Mouse (Mus musculus): ENCODE measurements at regions not wholly inside any gene's neighbourhood (a gene's known extent, or its start where the extent isn't known, plus 50 kb on each side); places are given as distances from the start of the nearest gene placed in this dataset.

DNA sequence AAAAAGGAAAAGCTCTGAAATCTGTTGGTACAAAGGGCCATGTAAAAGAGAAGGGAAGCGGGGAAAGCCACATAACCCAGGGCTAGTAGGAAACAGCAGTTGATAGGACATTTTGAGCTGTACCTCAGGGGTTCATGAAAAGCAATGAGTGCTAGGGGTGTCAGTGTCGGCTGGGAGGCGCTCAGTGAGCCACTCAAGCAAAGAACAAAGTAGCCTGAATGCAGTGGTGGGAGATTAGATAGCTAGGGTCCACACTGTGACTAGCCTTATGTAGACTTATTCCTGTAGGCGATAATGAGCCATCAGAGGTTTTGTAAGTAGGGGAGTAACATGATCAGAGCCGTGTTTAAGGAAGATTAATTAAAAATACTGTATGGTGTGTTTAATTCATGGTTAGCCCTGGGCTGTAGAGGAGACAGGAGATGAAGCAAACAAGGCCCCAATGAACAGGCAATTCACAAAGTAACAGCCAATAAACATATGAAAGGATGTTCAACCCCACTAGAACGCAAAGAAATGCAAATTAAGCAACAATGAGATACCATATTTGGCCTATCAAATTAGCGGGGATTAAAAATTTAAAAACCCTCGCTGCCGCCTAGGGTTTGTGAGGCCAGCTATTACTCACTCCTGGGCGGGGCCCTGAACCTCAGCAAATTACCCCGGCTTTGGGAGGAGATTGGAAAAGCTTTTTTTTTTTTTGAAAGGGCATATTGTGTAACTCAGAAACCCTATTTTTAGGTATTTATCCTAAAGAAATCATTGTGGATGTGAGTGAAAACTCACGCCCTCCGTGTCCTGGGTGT is 85.1 kb upstream of the Pja1 start:
- ATAC-seq (replicated peaks; ENCODE audit: insufficient number of reproducible peaks, low FRiP score, low TSS enrichment, poor library complexity, severe bottlenecking): no peak

DNA sequence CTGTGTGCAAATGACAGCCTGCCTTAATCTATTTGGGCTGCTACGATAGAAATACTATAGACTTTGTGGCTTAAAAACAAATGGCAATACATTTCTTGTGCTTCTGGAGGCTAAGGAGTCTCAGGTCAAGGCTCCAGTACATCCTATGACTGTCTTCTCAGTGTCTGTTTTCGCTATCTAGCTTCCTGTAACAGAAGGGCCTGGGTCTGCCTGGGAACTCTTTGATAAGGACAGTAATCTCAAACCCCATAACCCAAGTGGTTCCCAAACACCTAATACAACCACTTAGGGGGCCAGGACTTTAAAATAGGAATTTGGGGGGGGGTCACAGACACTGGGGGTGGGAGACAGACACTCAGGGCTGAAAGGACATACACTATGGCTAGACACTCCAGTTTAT is 81.7 kb upstream of the Pja1 start:
- no peak for ATAC-seq (replicated peaks; ENCODE audit: insufficient number of reproducible peaks, low FRiP score, low TSS enrichment, poor library complexity, severe bottlenecking)

DNA sequence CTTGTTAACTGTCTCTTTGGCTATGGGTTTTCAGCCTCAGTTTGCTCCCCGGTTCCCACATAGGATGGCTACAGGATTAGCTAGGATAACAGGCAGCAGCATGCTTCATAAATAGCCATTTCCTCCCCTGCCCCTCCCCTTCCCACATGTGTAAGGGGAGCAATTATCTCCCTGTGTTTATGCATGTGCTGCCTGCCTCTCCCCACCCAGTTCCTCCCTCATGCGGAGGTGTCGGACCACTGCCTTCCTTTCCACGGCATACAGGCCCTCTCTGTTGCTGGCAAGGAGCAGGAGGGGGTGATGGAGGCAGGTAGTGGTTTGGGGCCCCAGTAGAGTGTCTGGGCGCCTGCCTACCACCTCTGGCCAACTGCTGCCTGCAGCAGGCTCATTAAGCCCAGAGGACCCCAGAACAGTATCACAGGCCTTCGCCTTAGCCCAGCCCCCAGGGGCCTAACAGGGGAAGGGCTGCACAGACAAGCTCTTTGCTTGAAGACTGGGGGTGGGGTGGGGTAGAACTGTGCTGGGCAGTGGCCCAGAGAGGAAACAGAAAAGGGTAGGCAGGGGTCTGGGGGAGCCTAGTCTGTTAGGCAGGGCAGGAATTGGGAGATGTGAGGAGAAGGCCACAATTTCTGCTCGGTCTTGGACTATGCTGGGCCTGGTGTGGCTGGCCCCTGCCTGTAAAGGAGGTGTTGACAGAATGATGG is 79.1 kb upstream of the Pja1 start:
- no peak for ATAC-seq (replicated peaks; ENCODE audit: insufficient number of reproducible peaks, low FRiP score, low TSS enrichment, poor library complexity, severe bottlenecking)

DNA sequence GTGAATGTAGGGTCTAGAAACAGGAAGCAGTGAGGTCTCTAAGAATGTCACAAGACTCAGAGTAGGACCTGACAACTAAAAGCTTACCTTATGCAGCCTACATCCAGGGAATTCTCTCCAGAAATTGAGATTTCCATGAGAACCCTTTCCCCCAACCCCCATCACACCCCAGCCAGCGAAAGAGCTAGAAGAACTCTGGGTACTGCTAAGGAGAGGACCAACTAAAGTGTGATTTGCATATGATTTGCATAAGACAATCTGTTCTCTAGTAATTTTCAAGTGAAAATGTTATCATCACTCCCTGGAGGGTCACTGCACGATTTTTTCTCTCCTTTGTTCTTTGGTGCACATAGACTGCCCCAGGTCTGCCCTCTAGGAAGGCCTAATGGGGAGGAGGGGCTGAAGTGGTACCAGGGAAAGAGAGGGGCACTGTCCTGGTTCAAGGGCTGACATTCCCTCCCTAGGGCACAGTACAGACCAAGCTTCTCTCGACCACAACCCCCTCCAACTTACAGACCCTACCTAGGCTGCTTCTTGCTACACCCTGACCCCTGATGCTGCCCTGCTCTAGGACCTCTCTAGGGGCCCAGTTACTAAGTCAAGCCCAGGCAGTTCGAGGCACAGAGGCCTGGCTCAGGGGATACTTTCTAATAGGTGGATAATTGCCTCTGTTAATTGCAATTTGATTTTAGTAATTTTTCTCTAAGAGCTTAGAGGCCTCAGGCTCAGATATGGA is 77.4 kb upstream of the Pja1 start:
- ATAC-seq (replicated peaks; ENCODE audit: insufficient number of reproducible peaks, low FRiP score, low TSS enrichment, poor library complexity, severe bottlenecking): no peak

DNA sequence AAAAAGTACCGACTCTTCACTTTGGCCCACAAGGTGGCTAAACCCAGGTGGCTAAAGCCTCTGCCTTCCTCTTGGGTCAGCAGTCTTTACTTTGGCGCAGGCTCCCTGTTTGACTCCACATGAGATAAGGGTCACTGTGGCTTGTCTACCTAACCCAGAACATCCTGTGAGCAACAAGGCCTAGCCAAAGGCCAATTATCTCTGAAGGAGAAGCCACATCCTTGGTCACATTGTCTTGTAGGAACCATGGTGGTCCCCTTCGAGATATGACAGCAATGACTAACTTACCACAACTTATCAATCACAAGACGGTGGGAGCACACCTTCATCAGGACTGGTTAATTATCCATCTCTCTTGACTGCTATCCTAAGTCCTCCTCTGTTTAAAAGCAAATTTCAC is 73.3 kb upstream of the Pja1 start:
- ATAC-seq (replicated peaks; ENCODE audit: insufficient number of reproducible peaks, low FRiP score, low TSS enrichment, poor library complexity, severe bottlenecking): no peak

DNA sequence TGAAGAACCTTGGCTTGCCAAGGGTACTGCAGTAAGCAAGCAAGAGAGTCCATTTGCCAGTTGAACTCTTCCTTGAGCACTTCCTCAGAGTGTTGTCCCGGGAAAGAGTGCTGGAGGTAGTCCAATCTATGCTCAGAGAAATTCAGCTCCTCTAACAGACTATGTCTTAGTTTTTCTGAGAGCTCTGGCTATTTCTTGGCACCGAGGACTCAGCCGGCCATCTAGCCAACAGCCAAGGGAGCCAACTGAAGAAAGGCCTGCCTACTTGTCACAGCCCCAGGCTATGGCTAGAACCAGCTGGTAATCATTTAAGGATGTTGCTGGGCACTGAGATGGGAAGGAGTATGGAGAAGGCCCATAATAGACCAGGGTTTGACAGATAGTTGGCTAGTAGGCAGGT is 70.8 kb upstream of the Pja1 start:
- ATAC-seq (replicated peaks; ENCODE audit: insufficient number of reproducible peaks, low FRiP score, low TSS enrichment, poor library complexity, severe bottlenecking): no peak

DNA sequence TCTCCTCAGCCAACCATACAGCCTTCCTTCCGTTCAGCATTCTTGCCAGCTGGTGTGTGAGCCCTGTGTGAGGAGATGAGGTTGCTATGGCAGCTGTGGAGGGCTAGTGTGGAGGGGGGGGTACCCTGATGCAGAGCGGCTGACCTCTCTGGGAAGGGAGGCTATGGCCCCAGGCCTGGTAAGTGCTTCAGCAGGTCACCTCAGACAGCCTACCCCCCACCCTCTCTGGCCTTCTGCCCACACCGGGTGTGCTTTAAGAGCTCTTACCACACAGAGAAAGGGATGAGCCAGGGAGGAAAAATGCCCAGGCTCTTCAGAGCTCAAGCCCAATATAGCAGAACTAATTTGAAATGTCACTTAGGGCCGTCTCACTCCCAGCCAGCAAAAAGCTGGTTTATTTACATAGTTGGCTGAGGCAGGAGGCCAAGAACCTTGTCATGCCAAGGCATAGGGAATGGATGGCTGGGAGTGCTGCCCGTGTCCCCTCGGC is 69.1 kb upstream of the Pja1 start:
- ATAC-seq (replicated peaks; ENCODE audit: insufficient number of reproducible peaks, low FRiP score, low TSS enrichment, poor library complexity, severe bottlenecking): no peak

DNA sequence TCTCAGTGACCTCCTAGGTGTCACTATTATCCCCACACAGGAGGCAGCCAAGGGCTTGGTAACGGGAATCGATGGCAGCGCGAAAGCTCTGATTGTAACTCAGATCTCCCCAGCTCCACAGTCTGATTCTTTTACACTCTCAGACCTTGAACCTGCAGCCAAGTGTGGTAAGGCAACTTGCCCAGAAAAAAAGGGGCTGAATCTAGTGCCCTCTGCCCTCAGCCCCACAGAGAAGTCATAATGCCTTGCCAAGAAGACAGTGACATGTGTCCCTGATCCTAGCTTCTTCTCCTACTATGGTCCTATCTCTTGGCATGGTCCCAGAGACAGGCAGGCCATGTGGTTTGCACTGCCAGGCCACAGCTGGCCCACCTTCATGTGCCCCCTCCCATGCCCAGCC is 68.6 kb upstream of the Pja1 start:
- no peak for ATAC-seq (replicated peaks; ENCODE audit: insufficient number of reproducible peaks, low FRiP score, low TSS enrichment, poor library complexity, severe bottlenecking)

DNA sequence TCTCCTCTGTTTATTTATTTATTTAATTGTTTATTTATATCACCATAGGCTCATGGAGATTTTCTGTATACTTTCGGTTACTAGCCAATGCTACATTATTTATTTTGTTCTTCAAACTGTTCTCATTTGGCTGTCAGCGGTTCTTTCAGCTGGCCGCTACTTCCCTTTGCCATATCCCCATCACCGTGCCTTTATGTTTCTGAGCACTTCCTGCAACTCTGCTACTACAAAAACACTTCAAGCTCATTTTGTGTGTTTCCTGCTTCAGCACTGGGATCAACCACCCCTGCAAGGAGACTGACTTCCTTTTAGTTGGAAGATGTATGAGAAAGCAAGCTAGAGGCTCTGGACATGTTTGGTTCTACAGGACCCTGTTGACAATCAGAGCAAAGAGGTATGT is 66.7 kb upstream of the Pja1 start:
- no peak for ATAC-seq (replicated peaks; ENCODE audit: insufficient number of reproducible peaks, low FRiP score, low TSS enrichment, poor library complexity, severe bottlenecking)

DNA sequence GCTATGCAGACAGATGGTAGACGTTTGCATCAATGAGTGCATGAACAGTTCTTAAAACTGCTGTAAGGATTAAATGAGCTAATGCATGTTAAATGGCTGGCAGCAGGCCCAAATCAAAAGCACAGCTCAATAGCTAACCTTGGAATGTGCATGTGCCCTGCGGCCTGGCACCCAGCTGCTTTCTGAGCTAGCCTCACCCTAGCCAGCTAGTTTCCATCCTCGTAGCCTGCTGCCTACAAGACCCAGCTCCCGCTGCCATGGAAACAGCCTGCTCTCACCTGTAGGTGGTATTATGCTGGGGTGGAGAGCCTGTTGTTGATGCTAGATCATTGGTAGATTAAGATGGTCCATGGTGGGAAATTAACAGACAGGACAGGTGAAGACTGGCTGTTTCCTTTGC is 63.8 kb upstream of the Pja1 start:
- ATAC-seq (replicated peaks; ENCODE audit: insufficient number of reproducible peaks, low FRiP score, low TSS enrichment, poor library complexity, severe bottlenecking): no peak

DNA sequence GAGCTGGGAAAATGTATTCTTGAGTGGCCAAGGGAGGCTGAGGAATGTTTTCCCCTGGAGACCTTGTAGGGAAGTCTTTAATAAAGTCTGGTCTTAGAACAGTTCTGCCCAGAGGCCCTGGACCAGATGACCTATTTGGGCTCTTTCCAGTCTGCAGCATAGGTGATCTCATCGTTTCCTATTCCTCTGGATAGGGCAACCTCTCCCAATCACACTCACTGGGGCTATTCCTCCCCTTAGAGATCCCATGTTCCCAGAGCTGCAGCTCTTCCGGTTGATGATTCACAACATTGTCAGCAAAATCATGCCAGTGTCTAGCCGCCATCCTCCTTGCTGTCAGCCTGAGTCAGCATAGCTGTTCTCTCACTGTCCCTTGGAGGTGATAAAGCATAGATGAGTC is 60.1 kb upstream of the Pja1 start:
- ATAC-seq (replicated peaks; ENCODE audit: insufficient number of reproducible peaks, low FRiP score, low TSS enrichment, poor library complexity, severe bottlenecking): no peak

DNA sequence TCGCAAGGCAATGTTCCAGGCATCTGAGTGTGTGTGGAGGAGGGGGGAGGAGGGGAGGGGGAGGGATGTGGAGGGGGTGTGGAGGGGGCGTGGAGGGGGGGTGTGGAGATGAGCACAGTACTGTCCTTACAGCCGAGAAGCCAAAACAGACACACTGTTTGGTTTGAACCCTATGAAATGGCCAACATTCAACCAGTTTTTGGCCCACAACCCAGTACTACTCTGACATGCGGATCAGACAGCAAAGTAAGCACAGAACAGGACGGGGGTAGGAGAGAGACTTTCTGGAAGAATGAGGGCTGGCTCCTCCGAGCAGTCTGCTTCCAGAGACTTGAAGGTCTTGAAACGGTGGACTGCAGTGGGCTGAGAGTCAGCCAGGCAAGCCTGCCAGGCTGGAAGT is 59.4 kb upstream of the Pja1 start:
- no peak for ATAC-seq (replicated peaks; ENCODE audit: insufficient number of reproducible peaks, low FRiP score, low TSS enrichment, poor library complexity, severe bottlenecking)

DNA sequence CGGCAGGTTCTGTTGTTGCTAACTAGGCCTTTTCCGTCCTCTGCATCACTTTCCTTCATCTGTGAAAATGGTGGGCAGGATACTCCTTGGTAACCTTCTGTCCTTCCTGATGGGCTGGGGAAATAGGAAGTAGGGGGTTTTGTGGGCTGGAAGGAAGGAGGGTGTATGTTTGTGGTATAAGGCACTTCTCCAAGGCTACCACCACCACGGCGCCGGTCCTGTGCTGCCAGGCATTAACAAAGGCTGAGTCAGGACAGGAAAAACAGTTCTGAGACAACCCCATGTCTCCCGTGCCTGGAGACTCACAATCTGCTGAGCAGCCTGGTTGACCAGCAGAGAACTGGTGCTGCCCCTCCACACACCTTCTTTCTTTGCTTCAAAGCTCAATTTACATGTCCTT is 52.2 kb upstream of the Pja1 start:
- ATAC-seq (replicated peaks; ENCODE audit: insufficient number of reproducible peaks, low FRiP score, low TSS enrichment, poor library complexity, severe bottlenecking): no peak

DNA sequence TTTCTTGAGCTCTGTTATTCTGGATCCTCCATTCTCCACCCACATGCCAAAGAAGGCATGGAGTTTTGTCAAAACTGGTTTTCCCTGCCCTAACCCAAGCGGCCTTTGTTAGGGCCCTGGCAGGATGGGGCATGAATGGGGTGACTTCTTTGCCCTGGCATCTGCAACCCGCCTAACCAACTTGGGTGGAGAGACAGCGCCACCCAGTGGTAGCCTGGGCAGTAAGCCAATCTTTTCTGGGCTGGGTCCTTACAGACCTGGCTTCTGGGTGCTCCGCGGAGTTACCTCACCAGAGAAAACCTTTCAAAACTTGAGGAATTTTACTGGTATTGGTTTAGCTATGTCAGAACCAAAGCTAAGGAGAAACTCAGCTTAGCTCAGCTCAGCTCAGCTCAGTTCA is 51.8 kb upstream of the Pja1 start:
- ATAC-seq (replicated peaks; ENCODE audit: insufficient number of reproducible peaks, low FRiP score, low TSS enrichment, poor library complexity, severe bottlenecking): no peak

DNA sequence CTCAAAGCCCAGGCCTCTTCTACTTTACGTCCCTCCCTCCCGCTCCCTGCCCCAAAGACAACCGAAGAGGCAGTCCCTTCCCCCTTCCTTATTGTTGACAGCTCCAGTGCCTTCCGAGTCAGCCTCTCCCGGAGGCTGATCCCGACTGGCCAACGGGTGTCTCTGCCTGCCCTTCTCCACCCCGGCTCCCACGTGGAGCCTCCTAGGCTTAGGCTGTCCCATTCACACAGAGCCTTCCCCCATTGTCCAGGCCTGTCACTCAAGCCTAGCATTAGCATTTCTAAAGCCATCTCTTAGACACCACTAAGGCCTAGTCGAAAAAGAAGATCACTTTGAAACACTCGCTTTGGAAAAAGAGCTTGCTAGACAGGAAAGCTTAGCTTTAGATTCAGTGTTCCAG is 51.2 kb upstream of the Pja1 start:
- ATAC-seq (replicated peaks; ENCODE audit: insufficient number of reproducible peaks, low FRiP score, low TSS enrichment, poor library complexity, severe bottlenecking): no peak

DNA sequence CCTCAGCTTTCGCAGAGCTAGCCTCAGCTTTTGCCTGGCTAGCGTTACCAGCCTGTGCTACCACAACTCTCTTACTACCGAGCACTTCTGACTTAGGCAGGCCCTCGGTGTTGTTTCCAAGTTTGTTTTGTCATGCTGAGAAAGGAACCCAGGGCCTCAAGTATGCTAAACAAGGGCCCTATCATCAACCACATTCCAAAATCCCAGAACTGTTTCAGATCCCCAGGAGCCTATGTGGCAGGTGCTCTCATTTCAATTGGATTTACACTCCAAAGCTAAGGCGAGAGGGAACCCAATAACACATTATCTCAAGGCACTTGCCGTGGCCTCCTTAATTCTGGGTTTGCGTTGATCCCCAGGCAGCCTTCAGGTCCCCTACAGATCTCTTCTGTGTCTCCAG is 50.8 kb upstream of the Pja1 start:
- no peak for ATAC-seq (replicated peaks; ENCODE audit: insufficient number of reproducible peaks, low FRiP score, low TSS enrichment, poor library complexity, severe bottlenecking)

All from monocyte, adult 5-6 weeks (primary cell).